Mouse (Mus musculus) G1E (cell line): ENCODE measurements around the gene Iffo2. TPM values are rescaled to one million over a fixed set of nuclear protein-coding genes. Genes with fewer than 3 reads are reported as not detected.

Experiments
- ATAC-seq: 2 replicates; pipeline ENCODE4 v1.8.0; 2016; ENCODE audit warnings: mild to moderate bottlenecking; ENCODE audit not compliant: insufficient number of reproducible peaks, poor library complexity, low FRiP score, severe bottlenecking; ENCODE audit errors: extremely low read depth
- DNase-seq: peaks from one replicate; pipeline ENCODE4 v3.0.0; 2012; ENCODE audit warnings: low spot score
- H3K27me3 ChIP-seq: 2 replicates; pipeline ENCODE4 v1.6.1; 2012; ENCODE audit warnings: mild to moderate bottlenecking, low read length, inconsistent platforms; ENCODE audit not compliant: insufficient read depth
- H3K36me3 ChIP-seq: replicated peaks from 2 replicates; pipeline ENCODE3; 2012; ENCODE audit warnings: mild to moderate bottlenecking, inconsistent platforms
- H3K4me1 ChIP-seq: 2 replicates; pipeline ENCODE4 v1.6.1; 2012; ENCODE audit warnings: low read depth, low read length, inconsistent platforms, mixed read lengths; ENCODE audit not compliant: insufficient read depth
- H3K4me3 ChIP-seq: 2 replicates; pipeline ENCODE4 v1.5.1; 2012; ENCODE audit warnings: low read depth, mild to moderate bottlenecking, inconsistent platforms, low read length, moderate library complexity, mixed read lengths
- H3K9me3 ChIP-seq: replicated peaks from 2 replicates; pipeline ENCODE4 v1.6.1; 2012; ENCODE audit warnings: inconsistent platforms
- CTCF ChIP-seq: IDR thresholded peaks from 2 replicates; pipeline ENCODE4 v1.5.1; 2012; ENCODE audit warnings: low read depth, low read length, inconsistent platforms, mixed read lengths
- GATA1 ChIP-seq: IDR thresholded peaks from 2 replicates; pipeline ENCODE4 v1.6.1; 2012; ENCODE audit warnings: borderline replicate concordance, low read length, inconsistent platforms, mixed read lengths
- GATA2 ChIP-seq: IDR thresholded peaks from 2 replicates; pipeline ENCODE4 v1.6.1; 2012; ENCODE audit warnings: low read depth, low read length, inconsistent platforms, borderline replicate concordance
- POLR2AphosphoS5 ChIP-seq: IDR thresholded peaks from 2 replicates; pipeline ENCODE4 v1.6.1; 2012; ENCODE audit warnings: low read depth, low read length, inconsistent platforms; ENCODE audit not compliant: insufficient replicate concordance
- TAL1 ChIP-seq: conservative IDR thresholded peaks from 2 replicates; pipeline ENCODE4 v1.6.1; 2012; ENCODE audit warnings: low read depth, low read length, inconsistent platforms, mixed read lengths
- polyA plus RNA-seq: library from polyadenylated mRNA; stranded (reverse); fragments of >175 nt; gene quantifications from 2 replicates; pipeline ENCODE4 v1.2.3, GENCODE M21; 2012
- total RNA-seq, 2 experiments: library from RNA; stranded (forward) in 1 of 2; stranded (reverse) in 1 of 2; fragments of 200-1000 nt in 1 of 2; fragments of >200 nt in 1 of 2; fragmentation: Nextera tagmentation in 1 of 2; gene quantifications; 2 replicates each; pipeline ENCODE4 v1.2.3; 2014 to 2017

Iffo2 gene
- total and polyA plus RNA-seq, 3 experiments: 0.20 to 0.38 TPM; not detected in 1

- peak; percentile 76 for DNase-seq
Measured at GRCm38 (mm10) chr4:139643972-139644371, 113.6 kb downstream of the Iffo2 start.

GRCm38 (mm10) chr4:139646916-139647315 is 116.6 kb downstream of the Iffo2 start:
- Histone ChIP-seq H3K9me3 (no peaks in the 10 kb centered on the region), H3K4me3 (no peak overlapping the region), H3K36me3 (peaks cover 97% of the 10 kb centered on the region), H3K4me1 (peaks cover 33% of the 10 kb centered on the region), H3K27me3 (no peaks in the 10 kb centered on the region)
- TF ChIP-seq CTCF (peak; percentile 46; the same call in 1 of the 2 replicates), POLR2AphosphoS5 (no peak)
- ATAC-seq (no peak), DNase-seq (no peak)

More at GRCm38 (mm10) chr4:139643972-139644371, 113.6 kb downstream of the Iffo2 start:
- TF ChIP-seq TAL1 (no peak), CTCF (peak; percentile 99)
- H3K27me3 ChIP-seq: no peaks in the 10 kb centered on the region
- H3K4me3 ChIP-seq: no peak overlapping the region; the same call in 1 of the 2 replicates
- H3K4me1 ChIP-seq: peaks cover 63% of the 10 kb centered on the region
- peak; percentile 16; the same call in 1 of the 2 replicates for ATAC-seq
- peaks cover 83% of the 10 kb centered on the region for H3K36me3 ChIP-seq
- no peaks in the 10 kb centered on the region for H3K9me3 ChIP-seq

DNA sequence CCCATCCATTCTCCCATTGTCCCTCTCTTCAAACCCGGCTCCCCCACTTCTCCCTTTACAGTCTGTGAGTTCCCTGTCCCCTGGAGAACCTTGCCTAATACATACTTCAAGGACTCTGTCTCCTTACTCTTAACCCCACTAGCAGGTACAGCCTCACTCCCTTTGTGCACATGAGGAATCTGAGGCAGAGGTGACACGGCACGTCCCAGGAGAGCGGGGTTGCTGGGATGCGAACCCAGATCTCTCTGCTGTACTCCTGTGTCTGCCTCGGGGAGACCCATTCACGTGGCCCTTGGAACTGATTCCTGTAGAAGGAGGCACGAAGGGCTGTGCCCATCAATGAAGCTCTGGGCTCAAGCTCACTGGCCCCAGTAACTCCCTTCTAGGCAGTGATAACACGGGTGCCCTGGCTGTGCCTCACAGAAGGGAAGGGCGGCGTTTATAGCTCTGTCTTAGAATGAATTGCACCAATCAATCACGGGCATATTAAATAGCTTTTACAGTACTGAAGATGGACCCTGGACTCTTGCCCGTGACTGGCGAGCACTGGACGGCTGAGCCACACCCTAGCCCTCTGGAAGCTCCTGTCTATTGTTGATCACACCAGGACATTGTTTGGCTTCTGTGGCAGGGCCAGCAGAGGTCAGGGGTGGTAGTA is 119.9 kb downstream of the Iffo2 start:
- Histone ChIP-seq H3K4me3 (no peak overlapping the region), H3K9me3 (no peaks in the 10 kb centered on the region), H3K36me3 (peaks cover 64% of the 10 kb centered on the region), H3K4me1 (peaks cover 4% of the 10 kb centered on the region), H3K27me3 (peaks cover 5% of the 10 kb centered on the region; the same call in 1 of the 2 replicates)
- ATAC-seq (no peak), DNase-seq (no peak)
- TF ChIP-seq POLR2AphosphoS5 (no peak), CTCF (no peak), GATA2 (no peak), GATA1 (no peak), TAL1 (no peak)

GRCm38 (mm10) chr4:139650907-139651306 is 120.6 kb downstream of the Iffo2 start:
- H3K9me3 ChIP-seq: no peaks in the 10 kb centered on the region
- H3K4me3 ChIP-seq: no peak overlapping the region
- ATAC-seq (no peak), DNase-seq (no peak)
- peaks cover 5% of the 10 kb centered on the region; the same call in 1 of the 2 replicates for H3K27me3 ChIP-seq
- peaks cover 57% of the 10 kb centered on the region for H3K36me3 ChIP-seq
- peaks cover 2% of the 10 kb centered on the region for H3K4me1 ChIP-seq
- TF ChIP-seq GATA2: no peak
- no peak for TF ChIP-seq GATA1
- no peak for TF ChIP-seq TAL1
- no peak for TF ChIP-seq POLR2AphosphoS5
- no peak for TF ChIP-seq CTCF

GRCm38 (mm10) chr4:139653238-139653637 is 122.9 kb downstream of the Iffo2 start, which contains the start of gene Tas1r2:
Gene Tas1r2, plus strand, starts transcription at chr4:139653538.
- peaks cover 2% of the 10 kb centered on the region for H3K4me1 ChIP-seq
- no peak for TF ChIP-seq GATA1
- no peak for TF ChIP-seq GATA2
- no peak for TF ChIP-seq TAL1
- no peak for TF ChIP-seq POLR2AphosphoS5
- TF ChIP-seq CTCF: no peak
- H3K27me3 ChIP-seq: peaks cover 5% of the 10 kb centered on the region; the same call in 1 of the 2 replicates
- DNase-seq (no peak), ATAC-seq (no peak)
- H3K4me3 ChIP-seq: no peak within 1 kb of the TSS
- H3K9me3 ChIP-seq: no peaks in the 10 kb centered on the region
- H3K36me3 ChIP-seq: peaks cover 33% of the 10 kb centered on the region

- Histone ChIP-seq H3K4me1 (no peaks in the 10 kb centered on the region), H3K27me3 (peaks cover 24% of the 10 kb centered on the region)
- ATAC-seq: no peak
Measured at GRCm38 (mm10) chr4:139661897-139662296, 131.5 kb downstream of the Iffo2 start.

More at GRCm38 (mm10) chr4:139661897-139662296, 131.5 kb downstream of the Iffo2 start:
- DNase-seq: no peak
- Histone ChIP-seq H3K4me3 (no peak overlapping the region), H3K9me3 (peaks cover 5% of the 10 kb centered on the region), H3K36me3 (no peaks in the 10 kb centered on the region)
- TF ChIP-seq TAL1: no peak
- no peak for TF ChIP-seq GATA2
- no peak for TF ChIP-seq GATA1
- no peak for TF ChIP-seq POLR2AphosphoS5
- no peak for TF ChIP-seq CTCF
